Mouse (Mus musculus) embryonic facial prominence, embryonic 10.5 days (tissue): ENCODE measurements at regions not wholly inside any gene's neighbourhood (a gene's known extent, or its start where the extent isn't known, plus 50 kb on each side); places are given as distances from the start of the nearest gene placed in this dataset.

Experiments
- DNase-seq: peaks from one replicate; pipeline ENCODE4 v3.0.0-alpha.2; 2017; ENCODE audit warnings: low spot score
- H3K27ac ChIP-seq: fragments of 300-500 bp; sonication (generic); replicated peaks from 2 replicates; pipeline ENCODE4 v1.5.1; 2016; ENCODE audit warnings: mild to moderate bottlenecking
- H3K27me3 ChIP-seq: fragments of 300-500 bp; sonication (generic); replicated peaks from 2 replicates; pipeline ENCODE4 v1.6.1; 2016; ENCODE audit warnings: low read depth, mild to moderate bottlenecking; ENCODE audit not compliant: poor library complexity, severe bottlenecking
- H3K36me3 ChIP-seq: fragments of 300-500 bp; sonication (generic); replicated peaks from 2 replicates; pipeline ENCODE4 v1.6.1; 2016; ENCODE audit warnings: mild to moderate bottlenecking, moderate library complexity
- H3K4me1 ChIP-seq: fragments of 300-500 bp; sonication (generic); 2 replicates; pipeline ENCODE4 v1.6.1; 2016
- H3K4me3 ChIP-seq: fragments of 300-500 bp; sonication (generic); 2 replicates; pipeline ENCODE4 v1.5.1; 2016; ENCODE audit warnings: mild to moderate bottlenecking, moderate library complexity
- H3K9me3 ChIP-seq: fragments of 300-500 bp; sonication (generic); 2 replicates; pipeline ENCODE4 v1.6.1; 2016; ENCODE audit warnings: mild to moderate bottlenecking
- WGBS: fragments of 180-500 bp; shearing (Covaris S2); methylation state at CpG from one replicate; pipeline ENCODE4 v1.1.7; 2016; 5-methylcytosine and 5-hydroxymethylcytosine counted together

DNA sequence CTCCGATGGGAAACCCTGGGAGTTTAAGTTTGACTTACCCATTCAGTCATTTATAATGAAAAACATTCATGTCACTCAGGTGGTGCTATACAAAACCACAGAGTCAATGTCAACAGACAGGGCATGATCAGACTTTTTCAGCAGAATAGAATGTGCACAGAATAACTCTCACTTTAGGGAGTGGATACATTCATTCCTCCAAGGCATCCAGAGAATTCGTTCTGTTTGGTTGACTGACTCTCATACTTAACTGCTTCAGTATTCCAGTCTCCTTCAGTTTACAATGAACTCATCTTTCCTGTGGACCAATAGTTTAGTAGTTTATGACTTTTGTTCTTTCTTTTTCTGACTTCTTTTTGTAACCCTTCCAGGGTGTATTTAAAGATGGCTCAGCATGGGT lies 225.1 kb downstream of the AI593442 start:
- Histone ChIP-seq H3K9me3 (no peaks in the 10 kb centered on the region), H3K27ac (no peak overlapping the region), H3K4me3 (no peak overlapping the region), H3K36me3 (no peaks in the 10 kb centered on the region), H3K27me3 (no peaks in the 10 kb centered on the region), H3K4me1 (no peaks in the 10 kb centered on the region)
- WGBS: 77% methylated on average over 2 of the region's 2 CpGs
- DNase-seq: no peak

DNA sequence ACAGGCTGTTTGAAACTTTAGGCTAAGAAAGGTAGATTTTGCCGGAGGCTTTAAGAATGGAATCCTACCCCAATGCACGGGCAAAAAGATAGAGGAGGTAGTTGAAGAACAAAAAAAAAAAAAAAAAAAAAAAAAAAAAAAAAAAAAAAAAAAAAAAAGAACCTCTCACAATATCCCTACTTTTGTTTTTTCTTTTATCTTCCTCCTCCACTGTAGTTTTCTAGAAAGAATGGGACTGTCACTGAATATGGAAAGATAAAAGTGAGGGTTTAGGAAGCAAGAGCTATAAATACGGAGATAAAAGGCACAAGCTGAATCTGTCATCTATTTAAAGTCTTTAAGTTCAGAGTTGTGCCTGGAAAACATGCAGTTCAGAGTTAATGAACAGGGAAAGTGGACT lies 227.8 kb downstream of the AI593442 start:
- DNase-seq: no peak
- Histone ChIP-seq H3K27ac (no peak overlapping the region), H3K4me3 (no peak overlapping the region), H3K36me3 (no peaks in the 10 kb centered on the region), H3K9me3 (no peaks in the 10 kb centered on the region), H3K27me3 (no peaks in the 10 kb centered on the region), H3K4me1 (no peaks in the 10 kb centered on the region)
- 89% methylated on average over 3 of the region's 3 CpGs for WGBS

DNA sequence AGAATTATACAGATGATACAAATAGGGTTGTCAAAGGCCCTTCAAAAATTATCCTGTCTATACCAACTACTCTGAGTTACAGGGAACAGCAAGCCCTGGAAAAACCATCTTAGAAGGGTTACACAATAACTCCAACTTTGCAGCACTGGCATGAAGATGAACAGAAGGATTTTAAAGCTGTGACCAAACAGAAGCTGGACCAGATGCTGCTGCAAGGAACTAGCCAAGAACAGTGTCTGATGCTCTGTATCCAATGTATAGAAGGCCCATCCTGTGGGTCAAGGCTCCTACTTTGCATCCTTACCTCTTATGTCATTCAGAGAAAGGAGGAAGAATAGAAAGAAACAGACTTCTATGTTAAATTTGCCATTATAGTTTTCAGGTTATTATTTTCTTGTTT lies 231.3 kb downstream of the AI593442 start:
- H3K27ac ChIP-seq: no peak overlapping the region
- H3K27me3 ChIP-seq: no peaks in the 10 kb centered on the region
- no peak overlapping the region for H3K4me3 ChIP-seq
- H3K9me3 ChIP-seq: no peaks in the 10 kb centered on the region
- no peaks in the 10 kb centered on the region for H3K36me3 ChIP-seq
- H3K4me1 ChIP-seq: no peaks in the 10 kb centered on the region
- DNase-seq: no peak

DNA sequence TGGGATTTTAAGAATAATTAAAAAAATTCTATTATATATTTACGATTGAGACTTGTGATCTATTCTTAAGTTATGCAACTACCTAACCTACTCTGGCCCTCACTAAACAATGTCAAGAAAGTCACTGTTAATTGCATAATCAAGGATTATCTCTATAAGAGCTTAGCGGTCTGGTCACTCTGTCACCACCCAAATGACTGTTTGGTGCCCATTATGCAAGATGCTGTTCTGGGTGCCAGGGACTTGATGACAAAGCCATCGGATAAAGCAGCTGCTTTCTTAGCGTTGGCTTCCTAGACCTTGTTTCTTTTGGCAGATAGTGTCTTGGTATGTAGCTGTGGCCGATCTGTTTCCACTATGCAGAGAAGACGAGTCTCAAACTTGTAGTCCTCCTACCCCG lies 236.4 kb downstream of the AI593442 start:
- H3K27me3 ChIP-seq: no peaks in the 10 kb centered on the region
- H3K36me3 ChIP-seq: no peaks in the 10 kb centered on the region
- WGBS: 92% methylated on average over 7 of the region's 7 CpGs
- no peaks in the 10 kb centered on the region for H3K9me3 ChIP-seq
- no peak overlapping the region for H3K27ac ChIP-seq
- no peak for DNase-seq
- H3K4me3 ChIP-seq: no peak overlapping the region
- no peaks in the 10 kb centered on the region for H3K4me1 ChIP-seq

DNA sequence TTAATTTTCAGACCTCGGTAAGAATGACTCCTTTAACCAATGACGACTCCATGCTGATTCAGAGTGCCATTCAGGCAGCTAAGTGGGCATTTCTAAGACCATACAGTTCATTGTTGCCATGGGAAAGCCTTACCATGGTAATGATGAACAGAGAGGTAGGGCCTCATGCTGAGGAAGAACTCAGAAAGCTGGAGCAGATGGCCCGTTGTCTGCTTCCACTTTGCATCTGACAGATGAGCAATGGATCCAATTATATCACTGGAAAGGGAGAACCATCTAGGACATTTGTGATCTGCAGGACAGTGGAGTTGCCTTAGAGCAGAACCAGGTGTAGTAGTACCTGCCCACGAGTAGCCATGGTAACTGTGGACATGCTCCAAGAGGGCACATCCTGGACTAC lies 245.4 kb downstream of the AI593442 start:
- WGBS: 72% methylated on average over 4 of the region's 4 CpGs
- Histone ChIP-seq H3K27me3 (no peaks in the 10 kb centered on the region), H3K4me1 (no peaks in the 10 kb centered on the region), H3K4me3 (no peak overlapping the region), H3K9me3 (no peaks in the 10 kb centered on the region), H3K27ac (no peak overlapping the region), H3K36me3 (no peaks in the 10 kb centered on the region)
- DNase-seq: no peak

DNA sequence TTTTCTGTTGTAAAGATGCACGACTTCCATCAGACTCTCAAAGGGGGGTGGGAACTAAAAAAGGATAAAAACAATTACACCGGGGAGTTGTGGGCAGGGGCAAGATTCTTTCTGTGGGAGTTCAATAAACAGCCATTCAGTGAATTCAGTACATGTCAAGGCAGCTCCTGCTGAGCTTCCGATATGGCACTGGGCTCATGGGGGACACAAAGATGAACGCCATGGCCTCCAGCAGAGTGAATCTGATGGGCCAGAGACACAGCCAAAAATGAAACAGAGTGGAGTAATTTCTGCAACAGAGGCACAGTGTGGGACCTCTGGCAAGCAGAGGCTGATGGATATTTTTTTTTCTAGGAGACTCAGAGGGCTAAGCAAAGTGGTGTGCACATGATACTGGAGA lies 254.2 kb downstream of the AI593442 start:
- Histone ChIP-seq H3K27ac (no peak overlapping the region), H3K4me1 (peaks cover 5% of the 10 kb centered on the region; the same call in 1 of the 2 replicates), H3K27me3 (no peaks in the 10 kb centered on the region), H3K9me3 (no peaks in the 10 kb centered on the region), H3K4me3 (no peak overlapping the region), H3K36me3 (no peaks in the 10 kb centered on the region)
- WGBS: 54% methylated on average over 4 of the region's 4 CpGs
- no peak for DNase-seq

DNA sequence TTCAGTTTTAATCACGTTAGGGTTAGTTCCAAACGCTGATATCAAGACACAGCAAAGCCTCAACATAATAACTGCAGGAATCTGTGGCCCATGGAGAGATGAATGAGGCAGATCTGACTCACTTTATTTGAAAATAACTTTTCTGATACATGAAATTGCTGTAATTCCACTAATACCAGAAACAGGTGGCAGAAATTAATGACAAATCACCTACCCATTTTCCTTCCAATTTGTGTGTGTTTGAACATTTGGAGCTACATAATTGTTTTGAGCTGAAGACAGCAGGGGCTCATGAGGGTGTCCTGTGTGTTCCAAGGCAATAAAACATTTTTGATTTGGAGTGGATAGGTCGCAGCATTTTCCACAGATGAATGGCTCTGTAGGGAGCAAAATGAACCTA lies 254.2 kb upstream of the Zc3h12c start:
- H3K27ac ChIP-seq: no peak overlapping the region
- peaks cover 5% of the 10 kb centered on the region; the same call in 1 of the 2 replicates for H3K4me1 ChIP-seq
- H3K4me3 ChIP-seq: no peak overlapping the region
- DNase-seq: no peak
- no peaks in the 10 kb centered on the region for H3K36me3 ChIP-seq
- WGBS: 75% methylated on average over 3 of the region's 3 CpGs
- no peaks in the 10 kb centered on the region for H3K27me3 ChIP-seq
- no peaks in the 10 kb centered on the region for H3K9me3 ChIP-seq

DNA sequence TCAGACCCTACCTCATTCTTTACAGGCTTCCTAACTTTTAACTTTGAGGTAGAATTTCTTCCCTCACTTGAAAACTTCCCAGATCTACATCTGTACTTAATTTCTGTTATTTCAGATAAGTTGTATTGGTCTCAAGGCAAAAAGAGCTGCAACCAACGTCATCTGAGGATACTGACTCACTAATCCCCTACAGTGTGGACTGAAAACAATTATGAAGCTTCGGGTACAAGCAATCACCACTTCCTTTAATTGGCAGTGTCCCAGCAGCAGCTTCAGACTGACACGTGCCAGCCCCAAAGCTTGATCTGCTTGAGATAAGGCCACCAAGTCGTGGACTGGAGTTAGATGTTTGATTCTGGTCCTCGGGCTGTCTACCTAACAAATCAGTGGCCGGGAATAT lies 247.3 kb upstream of the Zc3h12c start:
- Histone ChIP-seq H3K4me3 (no peak overlapping the region), H3K9me3 (no peaks in the 10 kb centered on the region), H3K27ac (no peak overlapping the region), H3K36me3 (no peaks in the 10 kb centered on the region), H3K27me3 (no peaks in the 10 kb centered on the region), H3K4me1 (0 out of 2 replicates have a peak, but pooled peaks cover 3% of the 10 kb centered on the region)
- 54% methylated on average over 6 of the region's 6 CpGs for WGBS
- no peak for DNase-seq

DNA sequence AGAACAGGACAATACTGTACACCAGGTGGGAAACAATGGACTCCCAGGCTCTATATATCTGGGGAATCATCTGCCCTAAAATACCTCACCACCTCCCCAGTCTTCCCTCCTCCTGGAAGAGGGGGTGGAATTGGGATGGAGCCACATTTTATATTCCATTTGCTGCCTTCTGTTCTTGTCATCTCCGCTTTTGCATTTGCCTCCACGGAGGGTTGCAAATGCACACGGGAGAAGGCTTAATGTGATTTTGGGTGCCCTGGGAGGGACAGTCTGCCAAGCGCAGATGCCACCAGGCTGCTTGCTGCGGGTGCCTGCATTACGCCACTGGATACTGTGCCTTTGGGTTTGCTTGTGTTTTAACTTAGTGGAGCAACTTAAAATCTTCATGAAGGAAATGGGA lies 239.5 kb upstream of the Zc3h12c start:
- H3K27me3 ChIP-seq: no peaks in the 10 kb centered on the region
- 94% methylated on average over 6 of the region's 6 CpGs for WGBS
- H3K9me3 ChIP-seq: peaks cover 5% of the 10 kb centered on the region; the same call in 1 of the 2 replicates
- H3K27ac ChIP-seq: no peak overlapping the region
- no peaks in the 10 kb centered on the region for H3K36me3 ChIP-seq
- no peak overlapping the region for H3K4me3 ChIP-seq
- no peak for DNase-seq
- no peaks in the 10 kb centered on the region for H3K4me1 ChIP-seq

DNA sequence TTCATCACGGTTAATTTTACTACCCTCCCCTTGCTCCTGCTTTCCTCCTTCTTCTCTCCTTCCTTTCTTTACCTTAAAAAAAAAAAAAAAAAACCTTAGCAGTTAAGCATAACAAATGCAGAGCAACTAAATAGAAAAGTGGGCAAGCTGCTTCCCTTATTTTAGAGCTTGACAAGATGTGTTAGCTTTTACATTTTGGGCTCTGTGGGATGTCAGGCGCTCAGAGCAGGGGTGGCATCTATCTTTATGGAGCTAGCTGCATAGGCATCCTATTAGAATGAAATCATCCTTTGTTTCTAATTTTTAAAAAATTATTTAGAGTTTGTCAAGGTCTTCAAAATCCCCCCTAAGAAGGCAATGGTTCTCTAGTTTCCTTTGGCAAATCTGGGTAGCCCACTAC lies 234.1 kb upstream of the Zc3h12c start:
- Histone ChIP-seq H3K4me3 (no peak overlapping the region), H3K36me3 (no peaks in the 10 kb centered on the region), H3K27me3 (no peaks in the 10 kb centered on the region), H3K9me3 (peaks cover 5% of the 10 kb centered on the region; the same call in 1 of the 2 replicates), H3K4me1 (no peaks in the 10 kb centered on the region), H3K27ac (no peak overlapping the region)
- no peak for DNase-seq
- WGBS: 86% methylated on average over 2 of the region's 2 CpGs

DNA sequence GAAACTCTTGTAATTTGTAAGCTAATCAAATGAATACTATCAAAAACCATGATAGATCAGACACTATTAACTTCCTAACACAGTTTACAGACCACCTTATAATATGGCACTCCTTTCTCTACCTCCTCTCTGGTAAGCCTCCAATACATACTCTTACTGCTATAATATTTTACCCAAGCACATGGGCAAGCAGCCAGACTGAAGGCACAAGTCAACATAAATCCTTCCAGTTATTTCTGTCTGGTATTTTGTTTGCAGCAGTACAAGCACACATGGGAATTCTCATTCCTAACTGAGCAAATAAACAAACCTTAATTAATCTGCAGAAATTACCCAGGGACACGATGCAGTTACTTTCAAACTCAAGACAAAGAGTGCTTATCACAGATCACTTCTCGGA lies 210.7 kb upstream of the Zc3h12c start:
- no peak for DNase-seq
- no peaks in the 10 kb centered on the region for H3K4me1 ChIP-seq
- no peaks in the 10 kb centered on the region for H3K9me3 ChIP-seq
- no peak overlapping the region for H3K27ac ChIP-seq
- no peaks in the 10 kb centered on the region for H3K27me3 ChIP-seq
- no peaks in the 10 kb centered on the region for H3K36me3 ChIP-seq
- 60% methylated on average over 2 of the region's 2 CpGs for WGBS
- H3K4me3 ChIP-seq: no peak overlapping the region

DNA sequence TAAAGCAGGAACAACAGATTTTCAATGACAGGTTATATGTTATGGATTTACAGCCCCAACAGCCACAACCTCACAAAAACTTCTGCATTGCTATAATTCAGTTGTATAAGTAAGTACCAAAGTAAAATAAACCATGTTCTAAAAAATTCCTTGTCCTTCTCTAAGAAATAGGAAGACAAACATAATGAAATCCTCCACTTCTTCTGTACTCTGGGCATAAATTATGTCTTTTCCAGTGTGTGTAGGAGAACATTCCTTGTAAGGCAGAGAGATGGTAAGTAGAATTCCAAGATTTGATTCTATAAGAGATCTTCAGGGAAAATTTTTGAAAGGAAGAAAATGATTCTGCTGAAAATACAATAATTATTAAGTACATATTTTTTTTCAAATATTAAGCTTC lies 209.4 kb upstream of the Zc3h12c start:
- no peak for DNase-seq
- no peaks in the 10 kb centered on the region for H3K4me1 ChIP-seq
- no peaks in the 10 kb centered on the region for H3K9me3 ChIP-seq
- no peaks in the 10 kb centered on the region for H3K27me3 ChIP-seq
- no peaks in the 10 kb centered on the region for H3K36me3 ChIP-seq
- H3K27ac ChIP-seq: no peak overlapping the region
- H3K4me3 ChIP-seq: no peak overlapping the region

DNA sequence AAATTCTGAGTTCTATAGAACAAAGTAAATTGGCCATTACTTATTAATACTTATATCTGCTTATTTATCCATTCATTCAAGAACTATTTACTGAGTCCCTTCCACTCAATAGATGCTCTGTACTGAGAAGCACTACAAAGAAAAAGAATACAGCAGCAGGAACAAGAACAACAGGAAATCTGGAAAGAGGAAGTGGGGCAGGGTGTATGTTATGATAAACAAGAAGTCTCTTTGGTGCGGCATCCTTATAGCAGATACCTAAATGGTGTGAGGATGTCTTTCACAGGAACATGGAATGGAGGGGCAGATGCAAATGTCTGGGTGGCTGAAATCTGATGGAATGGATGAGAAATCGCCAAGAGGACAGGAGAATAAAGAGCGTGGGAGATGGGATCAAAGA lies 208.5 kb upstream of the Zc3h12c start:
- no peaks in the 10 kb centered on the region for H3K4me1 ChIP-seq
- DNase-seq: no peak
- WGBS: 87% methylated on average over 3 of the region's 3 CpGs
- H3K4me3 ChIP-seq: no peak overlapping the region
- no peaks in the 10 kb centered on the region for H3K9me3 ChIP-seq
- no peaks in the 10 kb centered on the region for H3K27me3 ChIP-seq
- H3K27ac ChIP-seq: no peak overlapping the region
- H3K36me3 ChIP-seq: no peaks in the 10 kb centered on the region

DNA sequence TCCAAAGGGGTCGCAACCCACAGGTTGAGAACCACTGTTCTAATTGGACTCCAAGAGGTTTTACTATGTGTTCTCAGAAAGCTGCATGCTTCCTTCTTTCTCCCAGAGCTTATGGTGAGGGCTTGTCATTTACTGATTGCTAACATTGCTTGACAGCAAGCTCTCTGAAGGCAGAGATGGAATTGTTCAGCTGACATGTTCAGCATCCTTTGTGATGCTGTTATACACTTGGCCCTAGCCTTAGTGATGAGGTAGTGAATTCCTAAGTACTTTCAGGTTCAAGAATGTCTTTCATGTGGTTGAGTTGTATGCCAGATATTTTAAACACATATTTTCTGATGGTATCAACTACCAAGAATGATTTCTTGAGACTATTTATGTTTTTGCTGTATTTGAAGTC lies 202.9 kb upstream of the Zc3h12c start:
- H3K27ac ChIP-seq: no peak overlapping the region
- WGBS: 94% methylated on average over 1 of the region's 1 CpGs
- no peak for DNase-seq

More for the DNA sequence above, 202.9 kb upstream of the Zc3h12c start:
- H3K27me3 ChIP-seq: no peaks in the 10 kb centered on the region
- H3K4me3 ChIP-seq: no peak overlapping the region
- H3K4me1 ChIP-seq: peaks cover 5% of the 10 kb centered on the region
- H3K9me3 ChIP-seq: no peaks in the 10 kb centered on the region
- no peaks in the 10 kb centered on the region for H3K36me3 ChIP-seq
